8 mouse cellular contexts compared by ENCODE assay signal in genomic region chr11:31949331-31949785, GRCm38 (mm10). TPM values are rescaled to one million over a fixed set of nuclear protein-coding genes. Genes with fewer than 3 reads are reported as not detected.
A peak's percentile ranks its signal among the peaks of the same experiment; 100 is the strongest.
DNase-seq lines count a peak whose midpoint lies in the region; ATAC-seq and TF ChIP-seq lines count a peak whose summit lies in the region.

No protein-coding gene starts in this region.

- H3K27me3 ChIP-seq in intestine, embryonic 14.5 days (replicated peaks; ENCODE audit: control insufficient read depth, insufficient read depth, low read length) = no peaks in the 10 kb centered on the region
- H3K27me3 ChIP-seq in small intestine, adult 2 months (ENCODE audit: control insufficient read depth, insufficient read depth, low read length) = no peaks in the 10 kb centered on the region; the same call in 1 of the 2 replicates

- H3K4me2 ChIP-seq in intestine, embryonic 14.5 days (ENCODE audit: low read length) = peak overlapping the region; percentile 70

- WGBS in intestine, embryonic 14.5 days = under 1% methylated on average over 17 of the region's 17 CpGs
- WGBS in small intestine, adult 2 months = under 1% methylated on average over 17 of the region's 17 CpGs

- TF ChIP-seq CTCF in small intestine, adult 2 months (IDR thresholded peaks at IDR 0.05; ENCODE audit: extremely low read depth, insufficient read length, insufficient replicate concordance, low read depth, low read length) = peak; percentile 39; the same call in 1 of the 2 replicates

- intact Hi-C loops in left cerebral cortex, postnatal 25 days (cut with DNase I) = loop anchor here (10.0 kb wide), 1 partner anchor 705 kb away; no protein-coding TSS in a partner anchor

- H3K9me3 ChIP-seq in intestine, embryonic 14.5 days (ENCODE audit: control insufficient read depth, low read length) = no peaks in the 10 kb centered on the region

- peak; percentile 75 for DNase-seq in ovary, postnatal 14 days (ENCODE audit: low spot score)
- DNase-seq in ovary, adult 18-20 months (ENCODE audit: low spot score) = no peak
- peak; percentile 87 to 92 for DNase-seq in cerebellum, postnatal 10 days
- DNase-seq in frontal cortex, adult 2 months (ENCODE audit: extremely low spot score in 1 of 2, low spot score in 1 of 2) = peak; percentile 61 to 96
- DNase-seq in intestine, embryonic 14.5 days (ENCODE audit: low spot score) = peak; percentile 83
- peak; percentile 78 to 91 for DNase-seq in left cerebral cortex, postnatal 25 days (ENCODE audit: low spot score in 2 of 2)

- peak overlapping the region; percentile 48 for H3K4me3 ChIP-seq in intestine, embryonic 14.5 days (ENCODE audit: low read depth, low read length)
- peak overlapping the region; percentile 51 for H3K4me3 ChIP-seq in small intestine, adult 2 months (ENCODE audit: low read depth, low read length)

- TF ChIP-seq POLR2A in small intestine, adult 2 months (IDR thresholded peaks at IDR 0.05; ENCODE audit: low read depth, low read length) = no peak

- H3K27ac ChIP-seq in intestine, embryonic 14.5 days (ENCODE audit: low read depth) = no peak overlapping the region
- H3K27ac ChIP-seq in small intestine, adult 2 months (ENCODE audit: insufficient read depth, low read depth, low read length) = no peak overlapping the region

- peak overlapping the region; percentile 39; the same call in 1 of the 2 replicates for H3K9ac ChIP-seq in intestine, embryonic 14.5 days (ENCODE audit: low read length)

- H3K4me1 ChIP-seq in intestine, embryonic 14.5 days (replicated peaks; ENCODE audit: control insufficient read depth, insufficient read depth, low read length) = peaks cover 6% of the 10 kb centered on the region; the same call in 1 of the 2 replicates
- H3K4me1 ChIP-seq in small intestine, adult 2 months (ENCODE audit: control insufficient read depth, insufficient read depth, insufficient read length, low read length) = peaks cover 4% of the 10 kb centered on the region

- no peaks in the 10 kb centered on the region for H3K36me3 ChIP-seq in intestine, embryonic 14.5 days (ENCODE audit: control insufficient read depth, insufficient read depth, low read length)
- H3K36me3 ChIP-seq in small intestine, adult 2 months (ENCODE audit: control insufficient read depth, insufficient read depth, low read length) = no peaks in the 10 kb centered on the region

- peak; percentile 65; the same call in 1 of the 2 replicates for ATAC-seq in intestine, embryonic 14.5 days (replicated peaks; ENCODE audit: low FRiP score, low TSS enrichment, low read depth)
- ATAC-seq in megakaryocyte-erythroid progenitor cell, adult 5-6 weeks (replicated peaks; ENCODE audit: low FRiP score, low TSS enrichment, poor library complexity, severe bottlenecking) = peak; percentile 95

RNA-seq across cellular contexts. Expression of gene 4930524B15Rik, which starts 16.0 kb away (rescaled TPM):
- polyA plus RNA-seq in frontal cortex, adult 2 months (2012; rRNA removed) = 0.12 and 0.19 TPM in 2 replicates
- 0.12 TPM in 1 of 2 replicates, not detected in the other for polyA plus RNA-seq in intestine, embryonic 14.5 days (2014; fragmentation: Nextera tagmentation; extraction: Ambion mirVana)
- not detected for total RNA-seq in left cerebral cortex, postnatal 25 days (2021)
- total RNA-seq in megakaryocyte-erythroid progenitor cell, adult 5-6 weeks (2014; fragmentation: Nextera tagmentation) = not detected in 2 replicates
- total RNA-seq in megakaryocyte-erythroid progenitor cell, adult 5-6 weeks (2017) = not detected in 2 replicates
- polyA plus RNA-seq in small intestine, adult 2 months (2012; rRNA removed) = not detected in 2 replicates

RNA-seq across cellular contexts. Expression of gene Nsg2, which starts 50.9 kb away (rescaled TPM):
- 595 and 624 TPM in 2 replicates for polyA plus RNA-seq in frontal cortex, adult 2 months (2012; rRNA removed)
- polyA plus RNA-seq in intestine, embryonic 14.5 days (2014; fragmentation: Nextera tagmentation; extraction: Ambion mirVana) = 4.0 and 5.2 TPM in 2 replicates
- 100 to 1,000 TPM; 662 to 666 TPM for total RNA-seq in left cerebral cortex, postnatal 25 days (2021)
- total RNA-seq in megakaryocyte-erythroid progenitor cell, adult 5-6 weeks (2014; fragmentation: Nextera tagmentation) = 1.0 and 1.9 TPM in 2 replicates
- total RNA-seq in megakaryocyte-erythroid progenitor cell, adult 5-6 weeks (2017) = 0.52 and 0.88 TPM in 2 replicates
- polyA plus RNA-seq in small intestine, adult 2 months (2012; rRNA removed) = 1.0 and 1.8 TPM in 2 replicates

Comparison
In these comparisons a context has a peak if more than half of its experiments do, and no peak if none do; other contexts are left out.
1. RNA of gene Nsg2, which starts 50.9 kb away (polyA plus RNA-seq): 595 to 624 TPM in frontal cortex, adult 2 months; 4.0 to 5.2 TPM in intestine, embryonic 14.5 days and 1.0 to 1.8 TPM in small intestine, adult 2 months; every median in the first group is over 10 times any median in the second.